Mouse (Mus musculus): Measurements from ENCODE around the gene Sst.
"Not testable (repeated sequence)": the region's sequence is repeated elsewhere in the genome, so short reads cannot be mapped to it uniquely, and the experiment has no call there.

Sst gene

GRCm38 (mm10) chr16:23890636-23891035 lies at the start of gene Sst:
TSS of gene Sst (minus strand) at chr16:23890958.
- no peak for DNase-seq (ENCODE audit: low spot score in 2 of 2)

- DNase-seq (ENCODE audit: low spot score in 2 of 2) = no peak
Measured at GRCm38 (mm10) chr16:23934397-23934796, 43.6 kb upstream of the Sst start.

DNA sequence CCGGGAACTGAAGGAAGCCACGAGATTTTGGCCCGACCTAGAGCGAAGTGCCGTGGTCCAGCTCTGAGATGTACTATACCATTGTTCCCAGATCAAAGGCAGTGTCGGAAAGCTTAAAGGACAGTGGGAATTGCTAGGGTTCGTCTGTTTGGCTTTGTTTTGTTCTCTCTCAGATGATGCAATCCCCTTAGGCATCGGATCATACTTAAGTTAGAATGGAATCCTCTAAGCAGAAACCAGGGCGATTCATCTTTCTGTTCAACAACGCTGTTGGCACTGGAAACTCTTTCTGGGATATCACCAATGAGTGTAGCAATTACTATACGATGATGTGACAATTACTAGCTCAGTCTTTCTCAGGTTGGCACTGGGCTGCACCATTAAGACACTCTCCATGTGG lies 41.5 kb upstream of the Sst start, which contains the start of gene Rtp2:
TSS of gene Rtp2 (minus strand) at position 101 of the 400 bp plus-strand sequence.
- no peak for DNase-seq (ENCODE audit: low spot score in 2 of 2)

DNA sequence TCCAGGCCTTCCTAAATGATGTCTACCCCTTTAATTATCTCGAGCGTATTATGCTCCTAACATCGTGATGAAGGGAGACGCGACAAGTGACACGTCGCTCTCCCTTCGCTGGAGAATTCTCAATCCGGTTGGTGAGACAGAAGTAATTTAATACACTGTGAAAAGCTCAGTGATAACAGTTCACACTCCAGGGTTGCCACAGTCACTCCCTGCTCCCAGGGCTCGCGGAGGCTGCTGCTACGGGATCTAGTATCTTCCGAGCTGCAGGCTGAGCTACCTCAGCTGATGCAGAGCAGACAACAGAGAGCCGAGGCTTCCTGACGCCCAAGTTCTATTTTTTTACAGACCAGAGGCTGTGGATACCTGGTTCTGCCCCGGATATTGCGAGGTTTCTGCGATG lies 40.5 kb upstream of the Sst start:
- DNase-seq (ENCODE audit: low spot score in 2 of 2) = no peak

- no peak for DNase-seq (ENCODE audit: low spot score in 2 of 2)
Measured at GRCm38 (mm10) chr16:23930426-23931073, 39.8 kb upstream of the Sst start.

GRCm38 (mm10) chr16:23927301-23928114 lies 36.8 kb upstream of the Sst start:
- DNase-seq (ENCODE audit: low spot score in 2 of 2) = no peak

- DNase-seq (ENCODE audit: low spot score in 2 of 2) = no peak
Measured at GRCm38 (mm10) chr16:23922906-23923305, 32.1 kb upstream of the Sst start.

DNA sequence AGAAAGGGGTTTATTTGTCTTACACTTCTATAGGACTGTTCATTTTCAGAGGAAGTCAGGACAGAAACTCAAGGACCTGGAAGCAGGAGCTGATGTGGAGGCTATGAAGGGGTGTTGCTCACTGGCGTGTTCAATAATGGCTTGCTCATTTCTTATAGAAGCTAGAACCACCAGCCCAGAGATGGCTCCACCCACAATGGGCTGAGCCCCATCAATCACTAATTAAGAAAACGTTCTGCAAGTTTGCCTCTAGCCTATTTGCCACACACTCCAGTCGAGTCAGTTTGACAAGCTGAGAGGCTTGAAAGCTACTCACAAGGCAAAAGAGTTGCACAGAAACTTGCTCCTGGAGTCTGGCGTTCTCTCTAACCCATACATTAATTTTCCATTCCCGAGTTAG lies 30.9 kb upstream of the Sst start:
- no peak for DNase-seq (ENCODE audit: low spot score in 2 of 2)

DNA sequence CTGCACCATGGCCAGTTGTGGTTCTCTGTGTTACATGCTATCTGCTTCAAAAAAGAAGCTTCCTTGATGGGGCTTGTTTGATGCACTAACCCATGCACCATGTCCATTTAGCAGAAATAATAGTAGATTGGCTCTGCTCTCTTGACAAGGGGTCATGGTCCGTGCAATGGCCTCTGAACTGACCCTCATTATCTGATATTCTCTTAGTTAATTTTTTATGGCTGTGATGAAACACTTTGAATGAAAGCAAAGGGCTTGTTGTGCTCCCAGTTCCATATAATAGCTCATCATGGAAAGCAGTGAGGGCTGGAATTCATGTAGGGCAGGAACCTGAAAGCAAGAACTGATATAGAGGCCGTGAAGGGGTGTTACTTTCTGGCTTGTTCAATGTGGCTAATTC lies 28.7 kb upstream of the Sst start:
- DNase-seq (ENCODE audit: low spot score in 2 of 2) = no peak

GRCm38 (mm10) chr16:23913401-23913800 lies 22.6 kb upstream of the Sst start:
- no peak for DNase-seq (ENCODE audit: low spot score in 2 of 2)

DNA sequence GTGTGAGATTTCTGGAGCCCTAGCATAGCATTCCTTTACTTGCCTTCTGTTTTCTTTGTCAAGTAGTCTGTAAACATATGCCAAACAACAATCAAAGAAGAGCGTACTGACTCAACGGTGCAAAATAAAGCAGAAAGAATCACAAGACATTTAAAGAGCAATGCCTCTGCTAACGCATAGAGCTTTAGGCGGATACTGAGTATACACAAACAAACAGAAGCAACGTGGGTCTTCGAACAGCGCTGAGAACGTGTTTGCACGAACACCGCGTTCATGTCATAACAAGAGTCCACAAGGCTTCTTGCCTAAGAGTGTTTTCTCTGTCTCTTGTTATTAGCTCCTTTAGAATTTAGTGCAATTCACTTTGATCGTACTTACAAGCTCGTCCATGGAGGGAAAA lies 22.0 kb upstream of the Sst start:
- DNase-seq (ENCODE audit: low spot score in 2 of 2) = no peak

DNA sequence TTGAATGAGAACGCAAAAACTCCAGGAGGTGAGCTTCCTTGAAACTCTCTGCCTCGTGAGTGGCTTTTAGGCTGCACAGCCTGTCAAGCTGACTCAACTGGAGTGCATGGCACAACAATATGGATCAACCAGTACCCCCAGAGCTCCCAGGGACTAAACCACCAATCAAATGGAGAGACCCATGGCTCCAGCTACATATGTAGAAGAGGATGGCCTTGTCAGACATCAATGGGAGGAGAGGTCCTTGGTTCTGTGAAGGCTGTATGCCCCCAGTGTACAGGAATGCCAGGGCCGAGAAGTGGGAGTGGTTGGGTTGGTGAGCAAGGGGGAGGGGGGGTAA lies 18.2 kb upstream of the Sst start:
- DNase-seq (ENCODE audit: low spot score in 2 of 2) = not testable (repeated sequence)

DNA sequence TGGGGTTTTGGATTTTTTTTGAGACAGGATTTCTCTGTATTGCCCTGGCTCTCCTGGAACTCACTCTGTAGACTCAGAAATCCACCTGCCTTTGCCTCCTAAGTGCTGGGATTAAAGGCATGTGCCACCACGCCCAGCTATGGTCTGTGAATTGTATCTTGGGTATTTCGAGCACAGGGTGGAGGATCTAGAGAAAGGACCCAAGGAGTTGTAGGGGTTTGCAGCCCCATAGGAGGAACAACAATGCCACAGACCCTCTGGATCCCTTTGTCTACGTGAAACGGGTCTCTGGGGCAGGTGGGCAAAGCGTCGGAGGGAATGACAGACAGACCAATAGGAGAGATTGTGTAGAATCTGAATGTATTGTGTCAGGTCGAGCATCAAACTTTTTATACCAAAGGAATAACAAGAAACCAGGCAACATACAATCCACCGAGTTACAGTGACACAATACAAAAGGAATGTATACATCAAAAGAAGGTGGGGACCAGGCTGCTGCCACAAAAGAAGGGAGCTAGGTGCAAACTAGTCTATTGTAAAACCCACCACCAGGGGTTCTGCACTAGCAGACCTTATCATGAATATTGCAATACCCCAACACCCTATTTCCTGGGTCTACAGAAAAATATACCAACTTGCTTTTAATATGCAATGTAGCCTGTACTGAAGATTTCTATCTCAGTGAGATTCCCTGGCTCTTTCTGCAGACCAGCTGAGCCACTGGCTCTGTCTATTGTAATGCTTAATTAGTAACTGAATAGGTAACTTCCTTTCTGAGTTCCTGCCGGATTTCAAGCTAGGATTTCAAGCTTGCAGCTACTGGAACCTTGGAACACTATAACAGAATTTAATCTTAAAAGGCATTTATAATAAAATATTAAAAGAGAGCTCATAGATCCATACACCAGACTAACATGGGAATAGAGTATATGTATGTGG lies 17.6 kb upstream of the Sst start:
- DNase-seq (ENCODE audit: low spot score in 2 of 2) = not testable (repeated sequence)

DNA sequence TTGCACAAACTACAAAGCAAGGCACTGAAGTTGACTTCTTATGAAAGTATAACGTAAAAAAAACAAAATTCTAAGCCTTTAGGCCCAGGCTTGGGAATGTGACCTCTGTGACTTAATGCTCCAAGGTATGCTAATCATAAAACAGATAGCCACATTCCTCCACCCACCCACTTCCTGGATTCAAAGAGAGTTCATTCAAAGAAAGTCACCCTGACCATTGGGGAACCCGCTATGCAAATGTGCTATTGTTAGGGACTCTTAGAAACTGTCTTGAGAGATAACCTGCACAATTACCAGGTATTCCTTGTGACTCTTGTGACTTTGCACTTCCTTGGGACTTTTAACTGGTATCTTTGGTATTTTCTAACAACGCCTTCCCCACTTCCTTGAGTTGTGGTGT lies 15.8 kb upstream of the Sst start:
- not testable (repeated sequence) for DNase-seq (ENCODE audit: low spot score in 2 of 2)

DNA sequence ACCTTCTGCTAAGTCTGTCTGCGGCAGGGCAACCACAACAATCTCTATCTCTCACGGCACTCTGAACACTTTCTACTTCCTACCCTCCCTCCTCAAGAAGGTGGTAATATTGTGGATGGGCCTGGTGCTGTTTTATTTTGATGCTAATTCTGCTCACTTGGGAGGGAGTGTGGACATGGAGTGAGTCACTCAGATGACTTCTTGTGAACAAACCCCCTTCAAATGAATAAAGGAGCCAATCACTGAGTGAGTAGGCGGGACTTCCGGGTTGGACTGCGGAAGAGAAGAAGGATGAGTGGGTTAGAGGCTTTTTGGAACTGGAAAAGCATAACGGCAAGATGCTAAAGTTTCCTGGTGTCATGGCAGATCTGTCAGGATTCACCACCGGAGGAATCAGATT lies 10.7 kb upstream of the Sst start:
- no peak for DNase-seq (ENCODE audit: low spot score in 2 of 2)

DNA sequence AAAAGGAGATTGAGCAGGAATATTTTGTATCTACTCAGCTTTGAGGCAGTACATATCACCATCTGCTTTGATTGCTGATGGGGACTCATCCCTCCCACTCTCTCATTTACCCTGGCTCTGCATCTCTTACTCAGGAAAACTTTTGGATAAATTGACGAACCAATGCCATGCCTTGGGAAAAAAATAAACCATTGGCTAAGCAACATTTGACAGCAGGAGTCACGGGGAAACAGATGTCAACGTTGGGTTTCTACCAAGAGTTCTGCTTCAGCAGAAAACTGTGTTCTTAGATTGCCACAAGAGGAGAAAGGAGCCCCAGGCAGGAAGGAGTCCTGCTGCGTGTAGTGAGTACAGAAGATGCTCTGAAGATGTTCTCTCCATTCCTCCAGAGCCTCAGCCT lies 9.3 kb upstream of the Sst start:
- DNase-seq (ENCODE audit: low spot score in 2 of 2) = no peak

GRCm38 (mm10) chr16:23898840-23899239 lies 8.1 kb upstream of the Sst start:
- DNase-seq (ENCODE audit: low spot score in 2 of 2) = peak; percentile 63 to 76

DNA sequence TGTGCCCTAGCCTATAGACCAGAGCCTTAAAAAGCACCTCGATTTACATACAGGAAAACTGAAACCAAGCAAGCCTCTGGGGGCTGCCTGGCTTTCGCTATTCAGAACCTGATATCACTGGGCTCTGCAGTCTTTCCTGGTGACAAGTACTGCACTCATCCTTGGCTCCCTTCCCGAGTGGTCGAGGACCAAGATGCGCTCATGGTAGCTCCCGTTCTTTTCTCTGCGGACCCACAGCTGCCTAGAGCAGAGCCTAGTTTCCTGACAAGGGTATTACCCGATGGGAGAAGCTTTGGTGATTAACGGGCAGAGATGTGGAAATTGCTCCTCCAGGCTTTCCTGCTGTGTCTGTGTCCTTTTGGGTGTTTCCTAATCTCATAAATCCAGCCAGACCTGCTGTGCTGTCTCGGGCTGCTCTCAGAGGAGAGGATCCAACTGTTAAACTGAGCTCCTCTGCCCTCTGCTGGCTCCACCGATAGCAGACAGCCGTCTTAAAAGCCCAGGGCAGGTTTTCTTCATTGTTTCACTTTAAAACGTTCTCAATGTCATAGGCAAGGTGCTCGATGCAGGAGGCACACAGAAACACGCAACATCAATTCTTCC lies 7.3 kb upstream of the Sst start:
- DNase-seq (ENCODE audit: low spot score in 2 of 2) = peak; percentile 53 to 68

DNA sequence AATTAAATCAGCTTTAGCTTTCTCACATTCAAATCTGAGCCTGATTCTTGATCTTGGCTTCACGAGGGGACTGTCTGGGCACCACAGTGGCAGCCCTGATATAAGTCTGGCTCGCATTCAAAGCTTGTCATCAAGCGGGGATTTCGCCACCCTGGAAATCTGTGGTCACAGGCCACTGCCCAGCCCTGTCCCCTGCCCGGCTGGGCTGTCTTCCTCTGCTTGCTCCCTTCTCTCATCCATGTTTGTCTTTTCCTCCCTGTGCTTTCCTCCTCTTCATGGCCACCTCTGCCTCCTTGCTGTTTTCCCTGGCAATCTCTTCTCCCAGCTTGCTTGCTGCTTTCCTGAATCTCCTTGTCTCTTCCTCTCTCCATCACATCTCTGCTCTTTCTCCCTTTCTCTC lies 6.7 kb upstream of the Sst start:
- DNase-seq (ENCODE audit: low spot score in 2 of 2) = no peak

DNA sequence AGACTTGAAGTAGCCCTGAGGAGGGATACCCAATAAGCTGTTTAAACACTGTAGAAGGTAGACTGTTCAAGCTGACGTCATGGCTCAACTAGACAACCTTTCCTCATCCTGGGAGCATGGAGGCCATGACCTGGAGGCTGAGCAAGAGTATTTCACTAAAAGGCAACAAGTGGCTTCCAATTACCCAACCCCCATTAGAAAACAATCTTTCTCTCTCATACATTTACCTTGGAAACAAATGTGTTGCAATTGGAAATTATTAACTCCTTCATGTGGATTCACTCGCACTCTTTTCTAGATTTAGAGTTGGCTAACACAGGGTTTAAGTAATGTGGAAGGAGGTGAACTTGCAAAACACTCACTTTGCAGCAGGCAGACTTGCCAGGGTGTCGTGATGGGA lies 4.4 kb upstream of the Sst start:
- no peak for DNase-seq (ENCODE audit: low spot score in 2 of 2)

GRCm38 (mm10) chr16:23890151-23890550 lies 607 bp downstream of the Sst start:
- DNase-seq (ENCODE audit: low spot score in 2 of 2) = no peak
